Mouse (Mus musculus): Measurements from ENCODE around the gene Olfr630. TPM values are rescaled to one million over a fixed set of nuclear protein-coding genes. Genes with fewer than 3 reads are reported as not detected.
"Not testable (repeated sequence)": the region's sequence is repeated elsewhere in the genome, so short reads cannot be mapped to it uniquely, and the experiment has no call there.

Gene Olfr630
- not detected in 2 replicates for polyA plus RNA-seq (2015; fragmentation: Nextera tagmentation; extraction: Ambion mirVana)

DNA sequence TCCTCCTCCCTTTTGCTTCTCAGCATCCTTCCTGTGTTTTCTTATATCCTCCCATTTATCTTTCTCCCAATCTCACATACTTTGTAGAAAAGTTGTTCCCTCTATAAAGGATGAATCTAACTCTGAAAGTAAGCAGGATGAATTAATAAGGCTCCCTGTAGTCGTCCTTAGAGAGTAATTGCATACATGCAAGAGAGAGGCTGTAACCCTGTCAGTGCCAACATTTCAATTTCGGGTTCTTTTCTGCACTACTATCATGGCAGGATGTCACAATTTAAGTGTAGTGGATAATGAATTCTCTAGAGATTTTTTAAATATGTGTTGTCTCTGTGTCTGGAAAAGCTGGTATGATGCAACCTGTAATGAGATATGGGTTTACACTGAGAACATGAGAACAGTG lies at the start of gene Olfr630:
Gene Olfr630 (minus strand): TSS at position 101 of the 400 bp plus-strand sequence.
- Histone ChIP-seq H3K4me3 (ENCODE audit: low read depth, low read length) (no peak within 1 kb of the TSS), H3K27me3 (ENCODE audit: control insufficient read depth, insufficient read depth, low read length) (no peaks in the 10 kb centered on the region), H3K36me3 (ENCODE audit: control insufficient read depth, insufficient read depth, low read length) (no peaks in the 10 kb centered on the region), H3K27ac (replicated peaks) (no peak within 1 kb of the TSS), H3K4me2 (replicated peaks; ENCODE audit: low read depth) (no peak within 1 kb of the TSS), H3K9ac (ENCODE audit: low read length) (no peak within 1 kb of the TSS), H3K4me1 (replicated peaks; ENCODE audit: control insufficient read depth, insufficient read depth) (no peaks in the 10 kb centered on the region), H3K9me3 (ENCODE audit: control insufficient read depth, low read length) (no peaks in the 10 kb centered on the region)
- no peak for ATAC-seq (ENCODE audit: low FRiP score, low TSS enrichment)
- TF ChIP-seq EP300 (optimal IDR thresholded peaks at IDR 0.05) (no peak), CTCF (IDR thresholded peaks at IDR 0.05; ENCODE audit: low read depth) (no peak)
- DNase-seq (ENCODE audit: low spot score): no peak
- 36% methylated on average over 2 of the region's 2 CpGs for WGBS

DNA sequence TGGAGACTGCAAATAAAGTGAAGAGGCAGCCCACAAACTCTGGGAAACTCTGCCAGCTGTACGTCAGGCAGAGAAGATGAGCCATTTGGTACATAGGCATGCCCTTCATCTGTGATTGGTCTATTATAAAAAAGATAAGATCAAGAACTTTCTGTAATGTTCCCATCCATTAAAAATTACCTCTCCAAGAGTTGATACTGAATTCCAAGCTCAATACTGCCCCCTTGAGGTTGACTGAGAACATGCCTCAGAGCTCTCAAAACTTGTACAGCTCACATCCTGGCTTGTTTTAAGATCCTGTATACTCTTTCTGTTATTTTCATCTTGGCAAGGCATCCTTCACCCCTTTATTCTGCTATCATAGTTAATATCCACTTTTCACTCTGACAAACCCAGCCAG lies 49.7 kb upstream of the Olfr630 start:
- no peak overlapping the region for H3K4me2 ChIP-seq (replicated peaks; ENCODE audit: low read depth)
- H3K9me3 ChIP-seq (ENCODE audit: control insufficient read depth, low read length): no peaks in the 10 kb centered on the region
- 36% methylated on average over 1 of the region's 1 CpGs for WGBS
- H3K4me1 ChIP-seq (replicated peaks; ENCODE audit: control insufficient read depth, insufficient read depth): no peaks in the 10 kb centered on the region
- no peak for DNase-seq (ENCODE audit: low spot score)
- no peak for ATAC-seq (ENCODE audit: low FRiP score, low TSS enrichment)
- H3K27me3 ChIP-seq (ENCODE audit: control insufficient read depth, insufficient read depth, low read length): no peaks in the 10 kb centered on the region
- no peak overlapping the region for H3K27ac ChIP-seq (replicated peaks)
- TF ChIP-seq EP300 (optimal IDR thresholded peaks at IDR 0.05): no peak
- peak; percentile 69 for TF ChIP-seq CTCF (IDR thresholded peaks at IDR 0.05; ENCODE audit: low read depth)
- no peak overlapping the region for H3K9ac ChIP-seq (ENCODE audit: low read length)
- no peaks in the 10 kb centered on the region for H3K36me3 ChIP-seq (ENCODE audit: control insufficient read depth, insufficient read depth, low read length)
- no peak overlapping the region for H3K4me3 ChIP-seq (ENCODE audit: low read depth, low read length)

GRCm38 (mm10) chr7:103792669-103793388 lies 35.7 kb upstream of the Olfr630 start:
- no peak for ATAC-seq (ENCODE audit: low FRiP score, low TSS enrichment)
- no peaks in the 10 kb centered on the region for H3K4me1 ChIP-seq (replicated peaks; ENCODE audit: control insufficient read depth, insufficient read depth)
- no peak overlapping the region for H3K4me2 ChIP-seq (replicated peaks; ENCODE audit: low read depth)
- DNase-seq (ENCODE audit: low spot score): no peak
- no peak overlapping the region for H3K9ac ChIP-seq (ENCODE audit: low read length)
- H3K4me3 ChIP-seq (ENCODE audit: low read depth, low read length): no peak overlapping the region
- H3K27me3 ChIP-seq (ENCODE audit: control insufficient read depth, insufficient read depth, low read length): no peaks in the 10 kb centered on the region
- H3K9me3 ChIP-seq (ENCODE audit: control insufficient read depth, low read length): no peaks in the 10 kb centered on the region
- H3K36me3 ChIP-seq (ENCODE audit: control insufficient read depth, insufficient read depth, low read length): no peaks in the 10 kb centered on the region
- no peak overlapping the region for H3K27ac ChIP-seq (replicated peaks)
- TF ChIP-seq EP300 (optimal IDR thresholded peaks at IDR 0.05) (no peak), CTCF (IDR thresholded peaks at IDR 0.05; ENCODE audit: low read depth) (no peak)
- 19% methylated on average over 4 of the region's 4 CpGs for WGBS

- Histone ChIP-seq H3K4me2 (replicated peaks; ENCODE audit: low read depth) (no peak within 1 kb of the TSS), H3K4me3 (ENCODE audit: low read depth, low read length) (no peak within 1 kb of the TSS), H3K36me3 (ENCODE audit: control insufficient read depth, insufficient read depth, low read length) (no peaks in the 10 kb centered on the region), H3K9me3 (ENCODE audit: control insufficient read depth, low read length) (no peaks in the 10 kb centered on the region), H3K27ac (replicated peaks) (no peak within 1 kb of the TSS), H3K4me1 (replicated peaks; ENCODE audit: control insufficient read depth, insufficient read depth) (no peaks in the 10 kb centered on the region), H3K9ac (ENCODE audit: low read length) (no peak within 1 kb of the TSS), H3K27me3 (ENCODE audit: control insufficient read depth, insufficient read depth, low read length) (no peaks in the 10 kb centered on the region)
- 63% methylated on average over 3 of the region's 3 CpGs for WGBS
- DNase-seq (ENCODE audit: low spot score) (no peak), ATAC-seq (ENCODE audit: low FRiP score, low TSS enrichment) (no peak)
- TF ChIP-seq CTCF (IDR thresholded peaks at IDR 0.05; ENCODE audit: low read depth): no peak
- no peak for TF ChIP-seq EP300 (optimal IDR thresholded peaks at IDR 0.05)
Measured at GRCm38 (mm10) chr7:103791721-103792120, 34.6 kb upstream of the Olfr630 start, which contains the start of gene Olfr67. TSS of gene Olfr67 (minus strand) at chr7:103791821.

- Histone ChIP-seq H3K4me1 (replicated peaks; ENCODE audit: control insufficient read depth, insufficient read depth) (no peaks in the 10 kb centered on the region), H3K36me3 (ENCODE audit: control insufficient read depth, insufficient read depth, low read length) (no peaks in the 10 kb centered on the region), H3K27me3 (ENCODE audit: control insufficient read depth, insufficient read depth, low read length) (no peaks in the 10 kb centered on the region), H3K27ac (replicated peaks) (no peak within 1 kb of the TSS), H3K4me2 (replicated peaks; ENCODE audit: low read depth) (no peak within 1 kb of the TSS), H3K9me3 (ENCODE audit: control insufficient read depth, low read length) (no peaks in the 10 kb centered on the region), H3K4me3 (ENCODE audit: low read depth, low read length) (no peak within 1 kb of the TSS), H3K9ac (ENCODE audit: low read length) (no peak within 1 kb of the TSS)
- no peak for DNase-seq (ENCODE audit: low spot score)
- WGBS: 68% methylated on average over 3 of the region's 3 CpGs
- no peak for ATAC-seq (ENCODE audit: low FRiP score, low TSS enrichment)
- no peak for TF ChIP-seq EP300 (optimal IDR thresholded peaks at IDR 0.05)
- no peak for TF ChIP-seq CTCF (IDR thresholded peaks at IDR 0.05; ENCODE audit: low read depth)
Measured at GRCm38 (mm10) chr7:103779598-103779997, 22.5 kb upstream of the Olfr630 start, which contains the start of gene Olfr68. TSS of gene Olfr68 (minus strand) at chr7:103779698.

GRCm38 (mm10) chr7:103777652-103778051 lies 20.5 kb upstream of the Olfr630 start:
- H3K27ac ChIP-seq (replicated peaks); DNase-seq (ENCODE audit: low spot score); ATAC-seq (ENCODE audit: low FRiP score, low TSS enrichment); H3K4me2 ChIP-seq (replicated peaks; ENCODE audit: low read depth); H3K36me3 ChIP-seq (ENCODE audit: control insufficient read depth, insufficient read depth, low read length); H3K27me3 ChIP-seq (ENCODE audit: control insufficient read depth, insufficient read depth, low read length); H3K4me3 ChIP-seq (ENCODE audit: low read depth, low read length); H3K9ac ChIP-seq (ENCODE audit: low read length); H3K9me3 ChIP-seq (ENCODE audit: control insufficient read depth, low read length); H3K4me1 ChIP-seq (replicated peaks; ENCODE audit: control insufficient read depth, insufficient read depth): not testable (repeated sequence)
- WGBS: 70% methylated on average over 3 of the region's 4 CpGs

All from stomach, postnatal 0 days (tissue).